Mouse (Mus musculus): ENCODE data around the gene Trpv1.

The Trpv1 gene

DNA sequence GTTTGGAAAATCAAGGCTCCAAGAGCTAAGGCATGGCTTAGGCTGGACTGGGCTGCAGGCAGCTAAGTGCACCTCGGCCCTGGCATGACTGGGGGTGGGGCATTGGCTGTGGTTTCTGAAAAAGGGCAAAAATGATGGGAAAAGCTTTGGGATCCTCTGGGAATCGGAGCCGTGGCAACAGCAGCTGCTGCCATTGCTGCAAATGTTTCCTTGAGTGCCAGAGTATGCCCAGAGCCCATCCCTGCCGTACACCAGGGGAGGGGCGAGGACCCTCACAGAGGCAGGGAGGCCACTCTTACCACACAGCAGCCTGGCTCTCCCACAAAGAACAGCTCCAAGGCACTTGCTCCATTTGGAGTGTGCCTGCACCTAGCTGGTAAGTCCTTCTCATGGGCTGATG is at the start of gene Trpv1:
TSS of gene Trpv1 (plus strand) at position 301 of the 400 bp plus-strand sequence.
- DNase-seq: no peak

DNA sequence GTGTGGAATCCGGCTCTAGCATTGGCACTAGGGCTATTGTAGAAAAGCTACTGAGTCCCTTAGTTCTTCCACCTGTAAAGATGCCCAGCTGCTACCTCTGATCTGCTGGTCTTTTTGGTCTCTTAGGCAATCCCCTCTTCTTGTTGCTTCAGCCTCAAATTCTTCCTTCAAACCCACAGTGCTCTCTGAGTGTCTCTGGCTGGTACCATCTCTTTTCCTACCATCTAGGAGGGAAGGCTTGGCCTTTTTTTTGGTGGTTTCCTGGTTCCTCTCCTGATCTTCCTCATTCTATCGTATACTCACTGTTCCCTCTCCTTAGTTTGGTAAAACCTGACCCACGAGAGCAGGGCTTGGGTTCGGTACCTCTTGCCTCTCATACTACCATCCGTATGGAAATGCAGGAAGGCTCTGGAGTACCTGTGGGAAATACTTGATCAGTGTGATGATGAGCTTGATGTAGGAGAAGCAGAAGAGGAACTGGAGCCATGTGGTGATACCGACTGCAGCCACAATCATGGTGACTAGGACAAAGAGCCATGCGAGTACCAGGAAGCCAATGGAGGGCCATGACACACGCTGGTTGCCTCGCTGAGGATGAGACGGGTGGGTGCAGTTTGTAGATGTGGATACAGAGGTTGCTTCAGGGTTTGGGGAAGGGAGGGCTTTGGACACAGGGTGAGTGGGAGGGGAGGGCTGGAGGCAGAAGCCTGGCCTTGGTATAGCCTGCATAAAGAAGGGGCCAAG is 48.0 kb upstream of the Trpv1 start:
- DNase-seq: no peak

DNA sequence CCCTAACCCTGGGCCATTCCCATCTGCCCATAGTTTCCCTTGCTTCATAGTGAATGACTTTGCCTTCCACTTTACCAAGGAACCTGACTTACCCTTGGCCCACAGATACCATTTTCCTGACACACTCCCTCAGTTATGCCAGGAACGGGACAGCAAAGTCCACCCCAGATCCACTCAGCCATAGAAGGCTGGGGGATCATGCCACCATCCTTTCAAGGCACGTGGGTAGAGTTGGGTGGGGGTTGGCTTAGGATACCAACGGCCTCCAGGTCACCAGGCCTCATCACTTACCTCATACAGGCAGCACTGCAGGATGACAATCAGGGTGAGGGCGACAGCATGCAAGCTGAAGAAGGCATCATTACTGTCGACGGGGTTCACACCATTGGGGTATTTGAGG is 46.9 kb upstream of the Trpv1 start:
- DNase-seq: no peak

DNA sequence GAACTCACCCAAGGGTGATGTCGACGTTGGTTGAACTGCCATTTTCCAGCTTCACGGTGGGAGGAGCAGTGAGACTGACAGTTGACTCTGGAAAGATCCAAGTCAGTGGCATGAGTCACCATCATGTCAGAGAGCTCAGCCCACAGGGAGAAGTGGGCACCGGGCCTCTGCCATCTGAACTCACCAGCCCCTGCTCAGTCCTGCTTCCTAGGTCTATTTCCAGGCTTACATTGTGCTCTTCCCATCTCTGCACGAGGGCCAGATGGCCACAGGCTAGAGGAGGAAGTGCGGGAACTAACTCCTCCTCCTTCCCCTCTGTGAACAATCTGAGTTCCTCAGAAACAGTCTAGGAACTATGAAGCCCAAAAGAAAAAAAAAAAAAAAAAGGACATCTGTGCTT is 41.0 kb upstream of the Trpv1 start:
- DNase-seq: peak; percentile 83 to 84

DNA sequence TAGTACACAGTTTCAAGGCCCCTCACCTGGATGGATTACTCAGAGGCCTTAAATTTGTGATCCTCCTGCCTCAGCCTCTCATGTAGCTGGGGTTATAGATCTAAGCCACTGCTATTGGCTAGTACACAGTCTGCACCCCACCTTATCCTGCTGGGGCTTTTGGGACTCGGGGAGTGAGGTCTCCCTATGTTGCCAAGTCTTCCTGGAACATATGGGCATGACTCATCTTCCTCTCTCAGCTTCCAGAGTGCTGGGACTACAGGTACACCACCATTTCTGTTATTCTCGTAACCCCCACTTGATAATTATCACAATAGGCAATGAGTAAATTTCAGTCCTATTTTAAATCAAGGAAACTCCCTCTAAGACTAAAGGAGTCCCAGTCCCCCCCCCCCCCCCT is 39.6 kb upstream of the Trpv1 start:
- DNase-seq: no peak

DNA sequence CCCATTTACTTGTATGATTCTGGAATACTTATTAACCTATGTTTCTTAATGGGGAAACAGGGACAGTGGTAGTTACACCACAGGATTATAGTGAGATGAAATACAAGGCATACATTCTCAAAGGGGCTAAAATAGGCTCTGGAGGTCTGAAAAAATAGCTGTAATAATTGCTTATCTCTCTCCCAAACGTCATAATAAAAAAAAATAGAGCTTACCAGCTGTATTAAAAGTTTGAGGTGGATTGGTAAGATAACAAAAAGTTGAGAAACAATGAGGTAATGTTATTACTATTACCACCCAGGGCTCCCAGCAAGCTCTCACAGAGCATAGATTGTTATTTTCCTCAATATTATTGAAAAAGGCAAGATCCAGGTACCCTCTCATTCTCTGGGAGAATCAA is 35.9 kb upstream of the Trpv1 start:
- no peak for DNase-seq

DNA sequence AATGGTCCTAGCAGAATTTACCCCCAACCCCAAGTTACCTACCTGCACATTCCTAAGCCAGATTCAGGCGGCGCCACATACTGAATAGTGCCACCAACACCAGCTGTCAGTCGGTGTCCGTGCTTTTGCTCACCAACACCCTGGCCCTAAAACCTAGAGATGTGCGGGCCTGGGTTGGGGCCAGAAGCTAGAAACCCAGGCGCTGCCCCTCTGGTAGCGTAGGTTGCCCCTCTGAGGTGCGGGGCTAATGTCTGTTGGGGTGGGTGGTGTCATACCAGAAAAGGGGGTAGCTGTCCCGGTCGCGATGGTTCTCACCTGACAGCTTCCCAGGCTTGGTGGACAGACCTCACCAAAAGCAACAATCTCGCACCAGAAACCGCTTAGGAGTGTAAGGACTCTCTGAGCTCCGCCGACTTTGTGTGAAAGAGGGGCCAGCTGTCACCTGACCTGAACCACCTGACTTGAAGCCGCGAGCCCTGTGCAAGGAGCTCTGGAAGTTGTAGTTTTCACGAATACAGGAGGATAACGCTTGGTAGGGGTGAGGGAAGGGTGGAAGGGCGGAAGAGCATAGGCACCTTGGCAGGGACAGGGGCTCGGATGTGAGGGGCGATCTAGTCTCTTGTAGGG is 35.4 kb upstream of the Trpv1 start, which contains the start of gene Ctns:
TSS of gene Ctns (minus strand) at position 440 of the 627 bp plus-strand sequence.
- DNase-seq: peak in 1 of 2 experiments; percentile 84

DNA sequence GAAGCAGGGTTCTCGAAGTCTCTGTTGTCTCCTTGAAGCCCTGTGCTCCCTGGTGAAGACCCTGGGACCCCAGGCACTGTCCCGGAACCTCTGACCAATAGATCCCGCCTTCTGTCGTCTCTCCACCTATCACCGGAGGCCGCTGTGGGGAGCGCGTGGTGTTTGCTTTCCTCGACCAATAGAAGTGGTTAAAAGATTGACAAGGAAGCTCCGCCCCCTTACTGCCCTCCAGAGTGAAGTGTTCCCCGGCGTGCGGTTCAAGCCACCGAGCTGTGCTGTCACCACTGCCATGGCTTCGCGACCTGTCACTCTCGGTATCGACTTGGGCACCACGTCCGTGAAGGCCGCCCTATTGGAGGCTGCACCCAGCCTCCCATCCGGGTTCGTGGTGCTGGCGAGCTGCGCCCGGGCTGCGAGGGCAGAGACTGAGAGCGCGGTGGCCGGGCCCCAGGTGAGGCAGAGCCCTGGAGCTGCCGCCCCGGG is 34.8 kb upstream of the Trpv1 start, which contains the start of gene Shpk:
TSS of gene Shpk (plus strand) at position 231 of the 483 bp plus-strand sequence.
- peak; percentile 97 to 98 for DNase-seq

DNA sequence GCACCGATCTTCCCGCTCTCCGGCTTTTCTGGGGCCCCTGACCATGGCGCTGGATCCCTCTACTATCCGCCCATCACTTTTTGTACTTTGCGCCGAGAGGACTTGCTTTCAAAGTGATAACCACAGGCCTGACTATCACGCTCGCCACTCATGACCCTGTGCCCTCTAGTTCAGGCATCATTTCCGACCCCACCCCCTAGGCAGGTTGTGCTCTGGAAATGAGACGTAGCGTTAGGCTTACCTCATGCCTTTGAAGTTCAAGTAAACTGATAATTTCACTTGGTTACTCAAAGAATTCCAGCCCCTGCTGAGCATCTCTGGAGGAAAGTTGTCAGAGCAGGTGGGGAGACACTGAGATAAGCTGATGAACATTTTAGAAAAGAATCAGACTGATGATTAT is 34.2 kb upstream of the Trpv1 start:
- no peak for DNase-seq

DNA sequence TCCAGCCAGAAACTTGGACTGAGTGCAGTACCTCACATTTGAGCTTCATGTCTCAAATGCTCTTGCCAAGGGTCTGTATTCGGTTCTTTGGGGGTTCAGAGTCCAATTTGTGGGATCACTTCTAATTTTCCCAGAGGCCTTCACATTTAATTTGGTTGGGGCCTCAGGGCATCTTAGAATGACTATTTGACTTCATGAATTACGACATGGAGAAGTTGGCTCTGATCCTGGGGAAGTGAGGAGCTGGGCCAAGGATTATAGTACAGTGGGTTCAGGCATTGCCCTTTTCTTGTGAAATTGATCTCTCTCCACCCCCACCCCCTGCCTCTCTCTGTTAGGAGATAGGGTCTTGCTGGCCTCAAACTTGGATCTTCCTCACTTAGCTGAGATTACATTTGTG is 33.1 kb upstream of the Trpv1 start:
- DNase-seq: no peak

DNA sequence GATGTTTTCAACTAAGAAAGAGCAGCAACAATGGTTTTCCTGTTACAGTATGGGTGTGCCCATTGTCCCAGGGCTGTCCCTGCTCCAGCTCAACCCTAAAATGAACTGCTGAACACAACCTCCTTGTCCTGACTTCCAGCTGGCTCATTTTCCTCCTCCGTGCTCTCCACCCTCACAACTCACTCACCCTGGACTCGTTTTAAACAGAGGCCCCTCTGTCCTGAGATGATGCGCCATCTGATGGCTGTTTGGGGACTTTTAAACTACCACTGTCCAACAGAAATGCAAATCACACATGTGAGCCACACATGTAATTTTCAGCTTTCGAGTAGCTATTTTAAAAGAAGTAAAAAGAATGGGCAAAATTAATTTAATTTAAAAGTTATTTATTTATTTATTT is 32.5 kb upstream of the Trpv1 start:
- no peak for DNase-seq

DNA sequence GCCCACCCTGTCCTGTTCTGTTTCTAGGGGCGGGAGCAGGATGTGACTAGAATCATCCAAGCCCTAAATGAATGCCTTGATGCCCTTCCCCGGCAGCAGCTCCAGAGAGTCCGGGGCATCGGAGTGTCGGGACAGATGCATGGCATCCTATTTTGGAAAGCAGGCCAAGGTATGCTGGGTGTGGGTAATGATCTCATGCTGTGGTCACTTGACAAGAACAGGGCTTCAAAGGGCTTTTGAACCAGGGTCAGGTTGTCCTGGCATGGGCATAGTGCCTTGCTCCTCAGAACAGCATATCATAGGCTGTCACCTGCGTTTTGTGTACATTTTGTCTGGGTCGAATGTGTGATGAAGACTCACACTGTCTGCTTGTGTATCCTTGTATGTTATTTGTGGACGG is 30.2 kb upstream of the Trpv1 start:
- no peak for DNase-seq

DNA sequence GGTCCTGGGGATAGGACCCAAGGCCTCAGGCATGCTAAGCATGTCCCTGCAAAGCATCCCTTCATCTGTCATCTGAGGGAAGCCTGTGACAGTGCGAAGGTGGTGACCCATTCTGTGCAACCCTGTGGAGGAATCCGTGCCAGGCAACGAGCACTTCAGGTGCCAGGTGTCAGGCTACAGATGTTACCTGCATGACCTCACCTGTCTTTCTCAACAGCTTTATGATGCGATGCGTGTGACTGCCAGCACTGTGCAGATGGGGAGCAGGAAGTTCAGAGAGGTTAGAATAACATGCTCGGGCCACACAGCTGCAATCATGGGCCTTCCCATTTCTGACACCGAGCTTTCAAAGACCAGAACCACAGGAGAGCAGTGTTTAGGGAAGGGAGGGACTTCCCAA is 28.9 kb upstream of the Trpv1 start:
- no peak for DNase-seq

DNA sequence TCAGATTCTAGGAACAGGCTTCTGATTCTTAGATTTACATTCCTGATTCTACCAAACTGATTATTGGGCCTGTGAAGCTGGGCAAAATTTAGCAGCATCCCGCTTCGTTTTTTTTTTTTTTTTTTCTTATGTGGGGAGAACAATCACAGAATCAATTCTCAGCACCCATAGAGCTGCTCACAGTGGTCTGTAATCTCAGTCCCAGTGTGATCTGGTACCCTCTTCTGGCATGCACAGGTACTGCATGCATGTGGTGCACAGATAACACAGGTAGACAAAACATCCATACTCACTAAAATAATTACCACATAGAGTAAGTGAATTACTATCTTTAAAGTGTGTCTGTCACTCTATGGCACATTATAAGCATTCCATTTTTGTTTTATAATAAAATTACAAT is 26.5 kb upstream of the Trpv1 start:
- DNase-seq: no peak

DNA sequence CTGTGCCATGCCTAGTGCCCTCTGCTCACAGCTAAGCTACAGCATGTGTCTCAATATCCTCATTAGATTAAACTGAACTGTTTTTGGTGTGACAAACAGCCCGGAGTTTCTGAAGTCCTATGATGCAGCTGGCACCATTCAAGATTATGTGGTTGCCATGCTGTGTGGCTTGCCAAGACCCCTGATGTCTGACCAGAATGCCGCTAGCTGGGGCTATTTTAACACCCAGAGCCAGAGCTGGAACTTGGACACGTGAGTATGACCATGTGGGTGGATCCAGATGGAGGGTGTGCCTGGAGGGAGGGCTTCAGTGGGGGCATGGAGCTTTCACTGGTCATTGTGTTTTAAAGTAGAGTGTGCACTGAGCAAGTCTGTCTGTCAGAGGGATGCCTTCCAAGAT is 20.1 kb upstream of the Trpv1 start:
- peak; percentile 43 to 55 for DNase-seq

DNA sequence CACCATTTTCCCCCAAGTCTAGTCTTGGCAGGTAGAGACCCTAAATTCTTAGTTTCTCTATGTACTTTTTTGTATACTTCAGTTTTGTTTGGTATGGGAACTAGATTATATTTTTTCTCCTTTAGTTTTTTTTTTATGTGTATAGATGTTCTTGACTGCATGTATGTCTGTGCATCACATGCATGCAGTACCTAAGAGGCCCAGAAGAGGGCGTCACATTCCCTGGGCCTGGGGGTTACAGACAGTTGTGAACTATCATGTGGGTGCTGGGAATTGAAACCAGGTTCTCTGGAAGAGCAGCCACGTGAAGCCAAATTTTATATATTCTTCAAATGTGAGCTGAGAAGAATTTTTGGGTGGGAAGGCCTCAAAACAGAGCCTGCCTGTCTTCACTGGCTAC is 14.4 kb upstream of the Trpv1 start:
- DNase-seq: no peak

DNA sequence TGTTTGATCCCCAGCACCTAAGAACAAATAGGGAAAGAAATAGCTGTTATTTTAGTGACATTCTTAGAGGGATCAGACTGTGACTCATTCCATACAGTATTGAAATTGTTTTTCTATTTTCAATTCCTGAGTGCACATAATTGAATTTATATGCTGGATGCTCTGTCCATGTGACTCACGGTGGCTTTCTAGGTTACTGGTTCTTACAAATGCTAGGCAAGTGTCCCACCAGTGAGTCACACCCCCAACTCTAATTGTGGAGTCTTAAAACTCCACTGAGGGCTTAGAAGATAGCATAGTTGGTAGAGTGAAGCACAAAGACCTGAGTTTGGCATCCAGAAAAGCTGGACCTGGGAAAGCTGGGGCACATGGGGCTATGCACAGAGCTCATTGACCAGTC is 13.4 kb upstream of the Trpv1 start:
- no peak for DNase-seq

DNA sequence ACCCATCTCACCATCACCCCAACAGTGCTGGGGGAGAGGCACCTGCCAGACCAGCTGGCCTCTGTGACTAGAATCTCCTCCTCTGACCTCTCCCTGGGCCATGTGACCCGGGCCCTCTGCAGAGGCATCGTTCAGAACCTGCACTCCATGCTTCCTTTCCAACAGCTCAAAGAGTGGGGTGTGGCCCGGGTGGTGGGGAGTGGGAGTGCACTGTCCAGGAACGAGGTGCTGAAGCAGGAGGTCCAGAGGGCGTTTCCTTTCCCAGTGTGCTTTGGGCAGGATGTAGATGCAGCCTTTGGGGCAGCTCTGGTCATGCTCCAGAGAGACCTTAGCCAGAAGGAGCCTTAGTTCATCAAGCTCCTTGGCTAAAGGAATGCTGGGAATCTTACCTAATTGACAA is 11.2 kb upstream of the Trpv1 start:
- no peak for DNase-seq

DNA sequence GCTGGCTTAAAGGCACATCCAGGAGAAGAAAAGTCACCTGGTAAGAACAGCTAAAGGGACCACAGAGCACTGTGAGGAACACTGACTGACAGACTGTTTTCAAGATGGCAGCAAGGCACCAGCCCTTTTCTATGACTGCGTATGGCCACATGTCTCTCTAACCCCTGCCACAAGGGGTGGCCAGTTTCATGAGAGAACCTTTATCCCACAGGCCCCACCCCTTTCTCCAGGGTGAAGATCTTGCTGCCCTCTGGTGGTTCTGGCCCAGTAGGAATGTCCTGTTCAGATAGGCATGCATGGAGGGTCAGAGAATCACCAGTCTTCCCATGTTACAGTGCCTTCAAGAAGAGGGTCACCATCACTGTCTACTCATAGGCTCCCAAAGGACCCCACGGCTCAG is 10.1 kb upstream of the Trpv1 start:
- DNase-seq: peak in 1 of 2 experiments; percentile 30

DNA sequence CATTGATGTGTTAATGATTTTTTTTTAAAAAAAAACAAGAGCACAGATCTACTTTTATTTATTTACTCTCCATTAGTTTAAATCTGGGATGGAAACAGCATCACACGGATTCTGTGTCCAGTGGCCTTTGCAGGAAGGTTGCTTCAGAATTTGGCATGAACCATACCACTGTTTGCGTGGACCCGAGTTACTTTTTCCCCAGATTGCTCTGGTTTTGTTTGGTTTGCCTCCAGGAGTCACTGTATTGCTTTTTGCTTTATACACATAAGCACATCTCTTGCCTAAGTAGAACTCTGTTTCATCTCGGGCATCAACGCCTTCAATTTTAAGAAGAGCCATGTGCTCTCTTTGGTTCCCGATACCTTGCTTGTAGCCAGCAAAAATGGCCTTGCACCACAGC is 8.2 kb upstream of the Trpv1 start:
- DNase-seq: no peak

DNA sequence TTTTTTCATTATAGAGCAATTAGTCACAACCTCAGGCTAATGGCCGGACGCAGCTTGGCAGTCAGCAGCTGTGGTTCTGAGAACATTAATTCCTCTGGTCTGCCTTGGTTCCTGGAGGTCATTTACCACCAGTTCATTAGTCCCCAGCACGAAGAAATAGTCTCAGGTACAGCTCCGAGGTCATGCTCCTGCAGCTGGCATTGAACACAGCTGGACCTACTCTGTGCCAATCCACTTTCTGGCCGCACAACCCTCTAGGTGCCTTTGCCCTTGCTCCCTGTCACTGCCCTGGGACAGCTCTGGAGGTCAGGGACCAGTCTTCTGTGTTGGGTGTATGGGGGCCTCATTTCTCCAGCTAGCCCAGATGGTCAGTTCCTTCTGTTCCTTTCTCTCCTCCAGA is 5.2 kb upstream of the Trpv1 start:
- DNase-seq: no peak

DNA sequence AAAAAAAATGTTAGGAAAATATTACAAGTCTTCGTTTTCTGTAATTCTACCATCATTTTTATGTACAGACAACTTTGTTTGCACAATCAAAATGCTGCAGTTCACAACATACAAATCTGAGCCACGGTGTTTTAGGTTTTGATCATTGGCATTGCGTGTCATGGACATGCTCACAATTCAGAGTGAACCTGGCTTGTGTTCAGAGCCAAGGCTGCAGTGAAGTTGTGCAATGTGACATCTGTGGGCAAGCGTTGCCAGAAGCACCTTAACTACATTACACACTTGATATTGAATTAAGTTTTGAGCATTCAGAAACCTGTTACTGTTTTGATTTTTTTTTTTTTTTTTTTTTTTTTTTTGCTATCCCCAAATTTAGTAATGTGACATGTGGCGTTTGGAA is 4.0 kb upstream of the Trpv1 start:
- DNase-seq: no peak

DNA sequence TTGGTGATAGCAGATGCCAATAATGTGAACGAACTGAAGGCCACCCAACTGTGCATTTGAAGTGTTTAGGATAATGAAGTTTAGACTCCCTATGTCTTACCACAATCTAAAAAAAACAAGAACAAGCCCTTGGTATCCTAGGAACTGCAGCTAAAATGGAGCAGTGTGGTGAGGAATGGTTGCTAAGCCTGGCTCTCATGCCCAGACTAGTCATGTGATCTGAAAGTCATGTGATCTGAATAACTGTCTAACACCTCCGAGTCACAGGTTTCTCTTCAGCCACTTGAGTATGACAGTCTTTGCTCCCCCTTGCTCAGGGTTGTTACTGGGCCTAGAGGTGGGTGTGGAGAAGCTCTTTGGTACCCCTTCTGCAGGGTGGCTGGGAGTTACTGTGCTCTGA is 1.6 kb upstream of the Trpv1 start:
- no peak for DNase-seq

DNA sequence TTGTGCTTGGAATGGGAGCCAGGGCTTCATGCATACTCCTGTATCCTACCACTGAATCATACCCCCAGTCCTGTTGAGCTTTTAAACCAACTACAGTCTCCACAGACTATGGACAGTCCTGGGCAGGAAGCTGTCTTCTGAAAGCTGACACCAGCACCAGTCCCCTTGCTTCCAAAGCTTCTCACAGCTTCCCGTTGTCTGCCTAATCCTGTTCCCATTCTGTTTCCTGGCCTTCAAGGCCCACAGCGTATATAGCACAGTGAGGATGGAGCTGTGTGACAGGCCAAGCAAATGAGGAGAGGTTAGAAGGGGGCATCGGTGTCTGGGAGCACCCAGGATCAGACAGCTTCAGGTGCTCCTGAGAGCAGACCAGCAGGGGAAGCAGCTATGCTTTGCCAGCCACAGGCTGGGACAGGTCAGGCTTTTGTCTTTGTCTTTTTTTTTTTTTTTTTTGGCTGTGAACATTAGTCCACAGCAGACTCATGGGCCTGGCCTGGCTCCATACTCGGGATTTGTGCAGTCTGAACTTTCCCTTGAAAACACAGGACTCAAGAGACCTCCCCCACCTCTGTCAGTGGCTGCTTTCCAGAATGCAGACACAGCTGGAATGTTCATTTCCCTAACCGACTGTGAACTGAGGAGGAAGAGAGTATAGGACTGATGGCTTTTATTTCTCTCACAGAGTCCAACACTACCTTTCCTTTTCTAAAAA is 2.1 kb downstream of the Trpv1 start:
- peak in 1 of 2 experiments; percentile 10 for DNase-seq

Data from cerebellum, postnatal 14 days (tissue).